Mouse (Mus musculus): ENCODE results near the gene Eml2.

Eml2 gene

GRCm38 (mm10) chr7:19202065-19202850 is 26.0 kb downstream of the Eml2 start:
- DNase-seq (ENCODE audit: low read depth, low spot score) = no peak

- no peak for DNase-seq (ENCODE audit: low read depth, low spot score)
Measured at GRCm38 (mm10) chr7:19208201-19208910, 32.1 kb downstream of the Eml2 start.

- DNase-seq (ENCODE audit: low read depth, low spot score) = peak; percentile 73
Measured at GRCm38 (mm10) chr7:19208944-19209472, 32.8 kb downstream of the Eml2 start.

- no peak for DNase-seq (ENCODE audit: low read depth, low spot score)
Measured at GRCm38 (mm10) chr7:19209494-19209893, 33.3 kb downstream of the Eml2 start.

GRCm38 (mm10) chr7:19210010-19210409 is 33.8 kb downstream of the Eml2 start:
- DNase-seq (ENCODE audit: low read depth, low spot score) = no peak

- no peak for DNase-seq (ENCODE audit: low read depth, low spot score)
Measured at GRCm38 (mm10) chr7:19211041-19211675, 34.9 kb downstream of the Eml2 start.

- no peak for DNase-seq (ENCODE audit: low read depth, low spot score)
Measured at GRCm38 (mm10) chr7:19211996-19212755, 36.0 kb downstream of the Eml2 start, which contains the start of gene Gpr4. Gene Gpr4, plus strand, starts transcription at chr7:19212538.

- no peak for DNase-seq (ENCODE audit: low read depth, low spot score)
Measured at GRCm38 (mm10) chr7:19213385-19213784, 37.2 kb downstream of the Eml2 start.

- DNase-seq (ENCODE audit: low read depth, low spot score) = no peak
Measured at GRCm38 (mm10) chr7:19214369-19214768, 38.1 kb downstream of the Eml2 start.

- no peak for DNase-seq (ENCODE audit: low read depth, low spot score)
Measured at GRCm38 (mm10) chr7:19214940-19215339, 38.7 kb downstream of the Eml2 start.

- DNase-seq (ENCODE audit: low read depth, low spot score) = no peak
Measured at GRCm38 (mm10) chr7:19217492-19217891, 41.3 kb downstream of the Eml2 start.

GRCm38 (mm10) chr7:19217944-19218343 is 41.7 kb downstream of the Eml2 start:
- no peak for DNase-seq (ENCODE audit: low read depth, low spot score)

- DNase-seq (ENCODE audit: low read depth, low spot score) = no peak
Measured at GRCm38 (mm10) chr7:19220061-19220460, 43.8 kb downstream of the Eml2 start.

GRCm38 (mm10) chr7:19222189-19222588 is 46.0 kb downstream of the Eml2 start:
- no peak for DNase-seq (ENCODE audit: low read depth, low spot score)

GRCm38 (mm10) chr7:19222875-19223274 is 46.7 kb downstream of the Eml2 start:
- DNase-seq (ENCODE audit: low read depth, low spot score) = no peak

- no peak for DNase-seq (ENCODE audit: low read depth, low spot score)
Measured at GRCm38 (mm10) chr7:19224933-19225332, 48.7 kb downstream of the Eml2 start.

GRCm38 (mm10) chr7:19226817-19227797 is 50.9 kb downstream of the Eml2 start:
- peak; percentile 74 for DNase-seq (ENCODE audit: low read depth, low spot score)

GRCm38 (mm10) chr7:19227883-19228792 is 51.9 kb downstream of the Eml2 start, which contains the start of gene Opa3:
Gene Opa3, plus strand, starts transcription at chr7:19228334.
- DNase-seq (ENCODE audit: low read depth, low spot score) = peak; percentile 100

- no peak for DNase-seq (ENCODE audit: low read depth, low spot score)
Measured at GRCm38 (mm10) chr7:19228793-19229148, 52.5 kb downstream of the Eml2 start.

All from brain, adult 2 months (tissue).